Mouse (Mus musculus) heart, postnatal 0 days (tissue): Measurements from ENCODE around the gene Tor3a. TPM values are rescaled to one million over a fixed set of nuclear protein-coding genes. Genes with fewer than 3 reads are reported as not detected.

Experiments
- ATAC-seq: fragments of 200-750 bp; cut with Nextera tagmentation; 2 replicates; pipeline ENCODE4 v1.8.0; 2017; ENCODE audit warnings: low read depth, moderate number of reproducible peaks, moderate library complexity; ENCODE audit not compliant: insufficient read depth
- DNase-seq: peaks from one replicate; pipeline ENCODE4 v3.0.0-alpha.2; 2016; ENCODE audit warnings: low spot score
- H3K27ac ChIP-seq: fragments of 300-500 bp; sonication (generic); 2 replicates; pipeline ENCODE4 v1.5.1; 2014; ENCODE audit warnings: low read depth, mild to moderate bottlenecking
- H3K27me3 ChIP-seq: fragments of 300-500 bp; sonication (generic); 2 replicates; pipeline ENCODE4 v1.6.1; 2014; ENCODE audit warnings: low read length, mixed read lengths; ENCODE audit not compliant: control insufficient read depth, insufficient read depth
- H3K36me3 ChIP-seq: fragments of 300-500 bp; sonication (generic); replicated peaks from 2 replicates; pipeline ENCODE4 v1.6.1; 2014; ENCODE audit warnings: low read length, mixed read lengths; ENCODE audit not compliant: control insufficient read depth, insufficient read depth
- H3K4me1 ChIP-seq: fragments of 300-500 bp; sonication (generic); 2 replicates; pipeline ENCODE4 v1.6.1; 2014; ENCODE audit warnings: antibody characterized with exemption; ENCODE audit not compliant: control insufficient read depth, insufficient read depth
- H3K4me2 ChIP-seq: fragments of 300-500 bp; sonication (generic); 2 replicates; pipeline ENCODE4 v1.6.1; 2014; ENCODE audit warnings: low read depth, mild to moderate bottlenecking, low read length, moderate library complexity
- H3K4me3 ChIP-seq: fragments of 300-500 bp; sonication (generic); 2 replicates; pipeline ENCODE4 v1.5.1; 2014; ENCODE audit warnings: low read depth, low read length
- H3K9ac ChIP-seq: fragments of 300-500 bp; sonication (generic); replicated peaks from 2 replicates; pipeline ENCODE4 v1.6.1; 2014; ENCODE audit warnings: low read depth, low read length, mixed read lengths
- H3K9me3 ChIP-seq: fragments of 300-500 bp; sonication (generic); replicated peaks from 2 replicates; pipeline ENCODE4 v1.6.1; 2016; ENCODE audit warnings: low read length; ENCODE audit not compliant: control insufficient read depth
- CTCF ChIP-seq: IDR thresholded peaks from 2 replicates; pipeline ENCODE4 v1.5.1; 2016; ENCODE audit warnings: antibody characterized with exemption, control low read depth, low read depth
- EP300 ChIP-seq: IDR thresholded peaks from 2 replicates; pipeline ENCODE4 v1.6.1; 2016; ENCODE audit warnings: antibody characterized with exemption, low read depth
- WGBS: fragments of 180-500 bp; shearing (Covaris S2); extraction: QIAGEN DNeasy Blood & Tissue Kit; methylation state at CpG from one replicate; pipeline ENCODE4 v1.1.7; 2014; 5-methylcytosine and 5-hydroxymethylcytosine counted together
- polyA plus RNA-seq: library from polyadenylated mRNA; unstranded; fragments of >200 nt; fragmentation: Nextera tagmentation; extraction: Ambion mirVana; gene quantifications from 2 replicates; pipeline ENCODE4 v1.2.1, GENCODE M21; 2015
- total RNA-seq: library from RNA; depleted of rRNA; stranded (reverse); fragments of >200 nt; gene quantifications from 2 replicates; pipeline ENCODE4 v1.2.3, GENCODE M21; 2014; ENCODE audit warnings: low replicate concordance

Tor3a gene
- total and polyA plus RNA-seq, 2 experiments from 2014 or later, result 7.1 to 59.8 TPM

DNA sequence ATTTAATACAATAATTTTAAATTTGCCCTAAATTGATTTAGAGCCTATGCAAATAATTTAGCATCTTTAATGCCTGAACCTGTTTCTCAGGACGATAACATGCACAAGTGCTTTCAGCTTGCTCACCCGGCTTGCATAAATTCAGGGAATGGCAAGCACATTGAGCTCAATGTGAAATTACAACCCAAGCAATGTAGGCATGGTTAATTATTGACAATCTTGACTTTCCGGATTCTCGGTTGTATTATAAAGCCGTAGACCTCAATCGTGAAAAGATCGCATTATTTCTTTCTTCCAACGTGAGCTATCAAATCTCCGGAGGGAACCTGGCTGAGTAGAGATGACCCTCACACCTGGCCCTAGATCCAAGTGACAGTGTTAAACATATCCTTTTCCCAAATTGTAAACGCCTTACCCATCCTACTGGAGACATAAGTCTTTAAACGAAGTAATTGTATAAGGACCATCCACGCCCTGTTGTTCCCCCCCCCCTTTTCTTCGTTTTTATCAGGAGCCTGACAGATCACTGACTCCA, 43.7 kb upstream of the Tor3a start:
- Histone ChIP-seq H3K4me3 (peak overlapping the region; percentile 68), H3K4me1 (peaks cover 13% of the 10 kb centered on the region; the same call in 1 of the 2 replicates), H3K9ac (peak overlapping the region; percentile 85), H3K9me3 (no peaks in the 10 kb centered on the region), H3K27ac (peak overlapping the region; percentile 94), H3K36me3 (no peaks in the 10 kb centered on the region), H3K27me3 (0 out of 2 replicates have a peak, but pooled peaks cover 7% of the 10 kb centered on the region), H3K4me2 (peak overlapping the region; percentile 73)
- no peak for TF ChIP-seq CTCF
- no peak for TF ChIP-seq EP300
- no peak for DNase-seq
- no peak for ATAC-seq
- 17% methylated on average over 13 of the region's 13 CpGs for WGBS

DNA sequence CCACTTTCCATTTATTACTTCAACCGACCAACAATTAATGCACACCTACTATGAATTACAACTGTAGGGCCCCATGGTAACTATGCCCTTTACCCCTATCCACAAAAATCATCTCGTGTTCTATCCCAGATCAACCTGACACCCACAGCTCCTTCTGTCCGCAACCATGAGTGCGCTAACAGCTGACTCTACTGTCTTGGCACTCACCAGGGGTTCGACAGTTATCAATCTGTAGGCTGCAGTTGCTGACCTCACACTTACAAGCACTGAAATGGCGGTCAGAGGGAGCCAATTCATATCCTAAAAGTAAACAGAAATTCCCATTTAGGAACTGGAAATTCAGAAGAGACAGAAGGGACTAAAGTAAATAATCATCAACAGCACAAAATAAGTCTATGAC, 42.5 kb upstream of the Tor3a start:
- no peak for TF ChIP-seq CTCF
- TF ChIP-seq EP300, result no peak
- H3K4me3 ChIP-seq, result no peak overlapping the region
- no peaks in the 10 kb centered on the region for H3K36me3 ChIP-seq
- ATAC-seq (no peak), DNase-seq (no peak)
- H3K27me3 ChIP-seq, result 0 out of 2 replicates have a peak, but pooled peaks cover 7% of the 10 kb centered on the region
- H3K4me2 ChIP-seq, result no peak overlapping the region
- H3K9me3 ChIP-seq, result no peaks in the 10 kb centered on the region
- peaks cover 13% of the 10 kb centered on the region; the same call in 1 of the 2 replicates for H3K4me1 ChIP-seq
- H3K9ac ChIP-seq, result no peak overlapping the region
- no peak overlapping the region for H3K27ac ChIP-seq
- WGBS, result 78% methylated on average over 6 of the region's 6 CpGs

GRCm38 (mm10) chr1:156710472-156711098, 36.4 kb upstream of the Tor3a start:
- ATAC-seq (peak; percentile 71), DNase-seq (peak; percentile 35)
- Histone ChIP-seq H3K4me1 (peaks cover 7% of the 10 kb centered on the region), H3K27me3 (no peaks in the 10 kb centered on the region), H3K27ac (peak overlapping the region; percentile 56; the same call in 1 of the 2 replicates), H3K9me3 (no peaks in the 10 kb centered on the region), H3K36me3 (peaks cover 3% of the 10 kb centered on the region), H3K4me3 (no peak overlapping the region), H3K9ac (no peak overlapping the region), H3K4me2 (peak overlapping the region; percentile 39)
- WGBS, result 34% methylated on average over 10 of the region's 10 CpGs
- TF ChIP-seq CTCF (no peak), EP300 (no peak)

DNA sequence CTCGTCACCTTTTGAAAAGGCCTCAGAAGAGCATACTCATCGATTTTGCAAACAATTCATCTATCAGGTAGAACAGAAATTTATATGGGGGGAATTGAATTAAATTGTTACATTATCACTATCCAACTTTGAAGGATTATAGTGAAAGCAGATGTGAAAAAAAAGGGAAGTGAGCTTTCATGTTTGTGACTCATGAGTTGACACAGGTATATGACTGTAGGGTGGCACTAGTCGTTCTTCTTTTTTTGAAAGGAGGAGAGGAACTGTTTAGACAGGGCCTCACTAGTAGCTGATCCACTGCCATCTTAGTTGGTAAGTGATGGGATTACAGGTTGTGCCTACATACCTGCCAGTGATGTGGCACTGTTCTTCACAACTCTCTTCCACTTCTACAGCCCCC, 34.5 kb upstream of the Tor3a start:
- no peak overlapping the region for H3K27ac ChIP-seq
- 92% methylated on average over 3 of the region's 3 CpGs for WGBS
- TF ChIP-seq EP300, result no peak
- TF ChIP-seq CTCF, result no peak

DNA sequence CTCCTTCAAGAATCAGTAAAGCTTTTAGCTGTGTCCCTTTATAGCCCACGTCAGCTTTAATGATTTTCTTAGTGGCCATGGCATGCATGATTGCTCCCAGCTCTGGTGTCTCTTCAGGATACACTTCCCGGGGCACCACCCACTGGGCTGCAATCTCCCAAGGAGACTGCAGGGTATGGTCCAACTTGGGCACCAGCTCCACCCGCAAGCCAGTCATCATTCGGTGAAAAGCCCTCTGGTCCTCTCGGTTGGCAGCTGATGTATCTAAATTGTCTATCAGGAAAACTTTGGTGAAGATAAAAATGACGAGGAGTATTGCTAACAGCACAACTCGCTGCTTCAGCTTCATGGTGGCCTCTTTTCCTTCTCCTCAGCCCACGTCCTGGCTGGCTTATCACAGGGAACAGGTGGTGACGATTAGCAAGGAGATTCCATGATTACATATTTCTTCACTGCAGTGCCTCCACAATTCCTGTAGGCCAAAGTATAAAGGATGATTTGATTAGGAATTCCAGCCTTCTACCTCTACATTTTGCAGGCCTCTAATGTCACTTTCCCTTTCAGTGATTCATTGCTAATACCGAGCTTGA, 31.6 kb upstream of the Tor3a start:
- DNase-seq (no peak), ATAC-seq (no peak)
- peaks cover 32% of the 10 kb centered on the region for H3K36me3 ChIP-seq
- no peak overlapping the region for H3K4me3 ChIP-seq
- no peaks in the 10 kb centered on the region for H3K9me3 ChIP-seq
- H3K4me1 ChIP-seq, result 0 out of 2 replicates have a peak, but pooled peaks cover 2% of the 10 kb centered on the region
- H3K27ac ChIP-seq, result no peak overlapping the region
- WGBS, result 78% methylated on average over 10 of the region's 10 CpGs
- H3K4me2 ChIP-seq, result no peak overlapping the region
- no peaks in the 10 kb centered on the region for H3K27me3 ChIP-seq
- H3K9ac ChIP-seq, result no peak overlapping the region
- TF ChIP-seq EP300 (no peak), CTCF (no peak)

More for the DNA sequence above, 34.5 kb upstream of the Tor3a start:
- no peaks in the 10 kb centered on the region for H3K9me3 ChIP-seq
- no peak overlapping the region for H3K9ac ChIP-seq
- H3K4me1 ChIP-seq, result peaks cover 7% of the 10 kb centered on the region
- H3K4me3 ChIP-seq, result no peak overlapping the region
- no peaks in the 10 kb centered on the region for H3K27me3 ChIP-seq
- DNase-seq (no peak), ATAC-seq (no peak)
- H3K4me2 ChIP-seq, result no peak overlapping the region
- peaks cover 22% of the 10 kb centered on the region for H3K36me3 ChIP-seq
